Mouse (Mus musculus) kidney, adult 2 months (tissue): ENCODE results near the gene Ahnak2. TPM values are rescaled to one million over a fixed set of nuclear protein-coding genes. Genes with fewer than 3 reads are reported as not detected.

Source experiments
- DNase-seq: peaks from one replicate; pipeline ENCODE4 v3.0.0; 2021
- H3K27ac ChIP-seq: fragments of 200-500 bp; 2 replicates; pipeline ENCODE4 v1.5.1; 2012; ENCODE audit warnings: low read depth, low read length, control low read depth, inconsistent platforms; ENCODE audit not compliant: insufficient read depth
- H3K27me3 ChIP-seq: fragments of 200-500 bp; replicated peaks from 2 replicates; pipeline ENCODE4 v1.6.1; 2012; ENCODE audit warnings: mild to moderate bottlenecking, moderate library complexity, low read length, inconsistent platforms; ENCODE audit not compliant: control insufficient read depth, insufficient read depth
- H3K36me3 ChIP-seq: fragments of 200-500 bp; 2 replicates; pipeline ENCODE4 v1.6.1; 2012; ENCODE audit warnings: mild to moderate bottlenecking, moderate library complexity, low read length, inconsistent platforms; ENCODE audit not compliant: control insufficient read depth, insufficient read depth
- H3K4me1 ChIP-seq: fragments of 200-500 bp; 2 replicates; pipeline ENCODE4 v1.6.1; 2011; ENCODE audit warnings: low read length; ENCODE audit not compliant: control insufficient read depth, insufficient read depth
- H3K4me3 ChIP-seq: fragments of 200-500 bp; 2 replicates; pipeline ENCODE4 v1.5.1; 2011; ENCODE audit warnings: mild to moderate bottlenecking, low read depth, low read length, control low read depth; ENCODE audit not compliant: insufficient read depth
- CTCF ChIP-seq: fragments of 200-500 bp; conservative IDR thresholded peaks from 2 replicates; pipeline ENCODE4 v1.5.1; 2011; ENCODE audit warnings: low read depth, mild to moderate bottlenecking, control low read depth, low read length, moderate library complexity, mixed read lengths; ENCODE audit not compliant: insufficient read depth, insufficient read length
- POLR2A ChIP-seq: fragments of 200-500 bp; IDR thresholded peaks from one replicate; pipeline ENCODE4 v1.6.1; 2011; ENCODE audit warnings: low read depth, low read length, control low read depth
- WGBS: fragments of 180-500 bp; shearing (Covaris S2); methylation state at CpG from one replicate; pipeline ENCODE4 v1.1.7; 2018; 5-methylcytosine and 5-hydroxymethylcytosine counted together
- polyA plus RNA-seq: library from polyadenylated mRNA; depleted of rRNA; stranded (reverse); fragments of >200 nt; gene quantifications from 2 replicates; pipeline ENCODE4 v1.2.3, GENCODE M21; 2012

The Ahnak2 gene
- polyA plus RNA-seq, 1 experiment, result 0.70 TPM

DNA sequence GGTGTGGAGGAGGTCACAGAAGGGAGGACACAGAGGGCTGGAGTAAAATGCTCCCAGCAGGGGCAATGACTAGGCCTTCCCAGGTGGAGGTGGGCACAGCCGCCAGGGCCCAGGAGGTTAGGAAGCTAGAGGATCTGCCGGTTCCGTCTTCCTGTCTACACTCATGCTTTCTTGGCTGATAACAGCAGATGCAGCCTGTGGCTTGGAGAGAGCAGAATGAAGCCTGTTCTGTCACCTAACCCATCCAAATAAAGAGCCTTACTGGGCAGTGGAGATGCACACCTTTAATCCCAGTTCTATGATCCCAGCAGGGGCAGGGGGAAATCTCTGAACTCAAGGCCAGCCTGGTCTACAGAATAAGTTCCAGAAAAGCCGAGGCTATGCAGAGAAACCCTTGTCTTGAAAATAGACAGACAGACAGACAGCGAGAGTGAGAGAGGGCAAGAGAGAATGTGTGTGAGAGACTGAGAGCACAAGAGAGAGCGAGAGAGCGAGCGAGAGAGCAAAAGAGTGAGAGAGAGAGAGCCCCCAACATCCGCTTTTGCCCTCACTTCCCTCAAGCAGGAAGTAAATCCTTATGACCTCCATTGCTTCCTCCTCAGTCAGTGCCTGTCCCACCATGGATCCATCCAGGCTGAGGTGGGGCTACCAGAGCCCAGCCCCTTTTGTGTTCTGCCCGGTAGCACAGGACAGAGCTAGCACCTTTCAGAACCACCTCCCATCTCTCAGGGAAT is 3.1 kb downstream of the Ahnak2 start:
- no peak overlapping the region for H3K4me3 ChIP-seq
- 87% methylated on average over 10 of the region's 10 CpGs for WGBS
- H3K4me1 ChIP-seq, result 0 out of 2 replicates have a peak, but pooled peaks cover 3% of the 10 kb centered on the region
- H3K27me3 ChIP-seq, result no peaks in the 10 kb centered on the region
- no peak overlapping the region for H3K27ac ChIP-seq
- H3K36me3 ChIP-seq, result no peaks in the 10 kb centered on the region
- TF ChIP-seq POLR2A (no peak), CTCF (no peak)
- no peak for DNase-seq

DNA sequence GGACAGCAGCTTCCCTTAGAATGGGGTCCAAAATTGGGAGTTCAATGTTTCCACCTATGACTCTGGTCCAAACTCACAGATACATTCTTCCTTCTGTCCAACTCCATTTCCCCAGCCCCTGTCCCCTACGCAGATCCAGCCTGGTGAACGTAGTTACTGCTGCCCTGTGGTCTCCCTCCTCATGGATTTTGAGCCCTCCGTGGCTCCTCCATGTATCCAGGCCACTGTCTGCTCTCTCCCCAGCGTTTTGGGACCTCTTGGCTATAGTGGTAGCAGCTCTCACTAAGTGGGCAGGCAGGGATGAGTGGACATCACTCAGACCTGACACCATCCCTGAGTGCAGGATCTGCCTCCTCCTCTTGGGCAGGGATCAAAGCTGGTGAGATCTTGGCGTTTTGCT is 3.7 kb downstream of the Ahnak2 start:
- 72% methylated on average over 5 of the region's 5 CpGs for WGBS
- no peaks in the 10 kb centered on the region for H3K36me3 ChIP-seq
- DNase-seq, result no peak
- no peaks in the 10 kb centered on the region for H3K27me3 ChIP-seq
- 0 out of 2 replicates have a peak, but pooled peaks cover 3% of the 10 kb centered on the region for H3K4me1 ChIP-seq
- no peak overlapping the region for H3K27ac ChIP-seq
- no peak for TF ChIP-seq POLR2A
- no peak for TF ChIP-seq CTCF
- no peak overlapping the region for H3K4me3 ChIP-seq

GRCm38 (mm10) chr12:112798332-112798681 is 4.2 kb downstream of the Ahnak2 start:
- Histone ChIP-seq H3K27me3 (no peaks in the 10 kb centered on the region), H3K36me3 (no peaks in the 10 kb centered on the region), H3K4me1 (0 out of 2 replicates have a peak, but pooled peaks cover 3% of the 10 kb centered on the region), H3K4me3 (no peak overlapping the region), H3K27ac (no peak overlapping the region)
- no peak for TF ChIP-seq POLR2A
- TF ChIP-seq CTCF, result no peak
- DNase-seq, result peak; percentile 55
- 16% methylated on average over 5 of the region's 5 CpGs for WGBS

DNA sequence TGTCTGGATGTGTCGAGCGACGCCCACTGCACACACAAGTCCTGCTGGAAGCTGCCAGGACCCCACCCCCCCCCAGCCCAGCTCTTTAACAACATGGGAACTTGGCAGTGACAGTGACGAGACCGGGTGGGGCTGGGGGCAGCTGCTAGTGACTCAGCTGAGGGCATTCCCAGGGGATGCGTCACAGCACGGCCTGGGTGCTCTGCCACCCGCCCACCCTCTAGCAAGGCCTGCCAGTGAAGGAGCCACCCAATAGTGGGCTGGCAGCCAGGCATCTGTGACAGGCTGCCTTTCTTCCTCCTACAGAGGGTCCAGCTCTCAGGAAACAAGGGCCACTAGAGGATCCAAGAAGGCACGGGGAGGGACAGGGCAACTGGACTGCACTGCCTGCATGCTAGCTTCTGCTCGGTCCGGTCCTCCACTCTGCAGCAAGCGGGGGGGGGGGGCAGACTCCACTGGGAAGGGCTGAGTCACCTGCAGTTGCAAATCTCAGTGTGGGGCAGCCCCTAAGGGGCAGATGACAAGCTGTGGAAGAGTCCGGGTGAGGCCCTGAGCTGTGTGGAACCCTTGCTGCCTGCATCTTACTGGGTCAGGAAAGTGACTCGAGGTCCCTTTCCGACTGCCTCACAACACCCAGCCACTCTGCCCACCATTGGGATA is 4.7 kb downstream of the Ahnak2 start:
- TF ChIP-seq POLR2A (no peak), CTCF (no peak)
- WGBS, result 45% methylated on average over 15 of the region's 15 CpGs
- no peak overlapping the region for H3K4me3 ChIP-seq
- H3K36me3 ChIP-seq, result no peaks in the 10 kb centered on the region
- 0 out of 2 replicates have a peak, but pooled peaks cover 3% of the 10 kb centered on the region for H3K4me1 ChIP-seq
- DNase-seq, result no peak
- no peak overlapping the region for H3K27ac ChIP-seq
- no peaks in the 10 kb centered on the region for H3K27me3 ChIP-seq

- Histone ChIP-seq H3K4me1 (0 out of 2 replicates have a peak, but pooled peaks cover 3% of the 10 kb centered on the region), H3K27me3 (no peaks in the 10 kb centered on the region), H3K36me3 (no peaks in the 10 kb centered on the region), H3K27ac (no peak overlapping the region), H3K4me3 (no peak overlapping the region)
- WGBS, result 54% methylated on average over 17 of the region's 17 CpGs
- no peak for TF ChIP-seq POLR2A
- TF ChIP-seq CTCF, result no peak
- DNase-seq, result no peak
These were observed 5.6 kb downstream of the Ahnak2 start for GRCm38 (mm10) chr12:112796551-112797510.

DNA sequence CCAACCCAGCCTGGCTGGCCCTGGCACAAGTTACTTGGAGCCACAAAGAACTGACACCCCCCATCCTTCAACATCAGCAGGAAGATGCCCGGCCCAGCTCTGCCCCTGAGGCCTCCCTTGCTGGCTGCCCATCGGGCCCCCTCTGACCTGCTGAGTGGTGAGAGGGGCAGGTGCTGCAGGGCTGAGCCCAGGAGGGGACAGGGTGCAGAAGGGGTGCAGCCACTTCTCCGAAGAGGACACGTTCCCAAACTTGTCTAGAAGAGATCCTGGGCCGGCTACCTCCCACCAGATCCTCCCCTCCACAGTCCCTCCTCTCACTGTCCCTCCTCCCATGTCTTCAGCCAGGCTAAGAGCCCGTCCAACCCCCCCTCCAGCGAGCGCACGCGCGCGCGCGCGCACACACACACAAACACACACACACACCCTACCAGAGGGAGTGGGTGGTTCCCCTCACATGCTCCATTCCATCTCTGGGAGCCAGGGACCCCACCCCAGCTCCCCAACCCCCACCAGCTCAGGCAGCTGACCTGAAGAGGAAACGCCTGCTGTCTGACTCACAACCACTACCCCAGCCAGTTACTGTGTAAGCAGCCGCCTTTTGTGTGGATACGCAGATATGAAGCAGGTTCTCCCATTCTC is 6.9 kb downstream of the Ahnak2 start:
- 0 out of 2 replicates have a peak, but pooled peaks cover 3% of the 10 kb centered on the region for H3K4me1 ChIP-seq
- TF ChIP-seq POLR2A (no peak), CTCF (no peak)
- H3K4me3 ChIP-seq, result no peak overlapping the region
- H3K27me3 ChIP-seq, result no peaks in the 10 kb centered on the region
- DNase-seq, result no peak
- H3K27ac ChIP-seq, result no peak overlapping the region
- H3K36me3 ChIP-seq, result no peaks in the 10 kb centered on the region
- WGBS, result 53% methylated on average over 18 of the region's 18 CpGs
